Mouse (Mus musculus): ENCODE data around the gene Slc37a4.
A peak's percentile ranks its signal among the peaks of the same experiment; 100 is the strongest.
"Not testable (repeated sequence)": the region's sequence is repeated elsewhere in the genome, so short reads cannot be mapped to it uniquely, and the experiment has no call there.

The Slc37a4 gene

DNA sequence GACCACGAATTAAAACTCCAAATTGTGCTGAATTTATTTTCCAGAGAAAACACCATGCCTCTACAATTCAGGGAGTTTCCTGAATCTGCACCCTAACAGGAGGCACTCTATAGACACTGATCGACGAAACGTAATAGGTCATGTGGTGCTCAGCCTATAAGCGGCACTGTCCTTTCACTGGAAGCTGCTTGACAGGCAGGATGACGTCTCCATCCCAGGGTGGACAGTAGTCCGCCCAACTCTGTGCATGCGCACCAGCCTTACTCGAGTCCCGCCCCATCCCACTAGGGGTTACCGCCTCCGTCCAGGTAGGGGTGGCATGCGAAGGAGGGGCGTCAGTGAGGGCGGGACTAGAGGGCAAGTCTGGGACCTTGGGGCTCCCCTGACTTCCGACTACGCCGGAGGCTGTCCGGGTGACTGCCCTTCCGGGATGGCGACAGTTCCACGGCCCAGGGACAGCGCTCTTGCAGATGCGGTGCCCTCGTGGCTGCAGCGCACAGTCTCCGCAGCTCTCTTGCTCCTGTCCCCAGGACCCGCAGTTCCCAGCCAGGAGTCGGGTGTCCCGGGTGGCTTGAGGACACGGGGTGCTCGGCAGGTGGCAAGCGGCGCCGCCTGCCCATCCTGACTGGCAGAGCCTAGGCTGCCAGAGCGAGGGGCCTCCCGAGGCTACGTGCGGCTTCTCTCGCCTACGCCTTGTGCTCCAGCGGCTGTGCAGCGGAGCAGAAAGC lies at the start of gene Slc37a4:
Gene Slc37a4, plus strand, starts transcription at position 169 of the 728 bp plus-strand sequence.
- peak; percentile 97 for DNase-seq (ENCODE audit: low read depth, low spot score)

DNA sequence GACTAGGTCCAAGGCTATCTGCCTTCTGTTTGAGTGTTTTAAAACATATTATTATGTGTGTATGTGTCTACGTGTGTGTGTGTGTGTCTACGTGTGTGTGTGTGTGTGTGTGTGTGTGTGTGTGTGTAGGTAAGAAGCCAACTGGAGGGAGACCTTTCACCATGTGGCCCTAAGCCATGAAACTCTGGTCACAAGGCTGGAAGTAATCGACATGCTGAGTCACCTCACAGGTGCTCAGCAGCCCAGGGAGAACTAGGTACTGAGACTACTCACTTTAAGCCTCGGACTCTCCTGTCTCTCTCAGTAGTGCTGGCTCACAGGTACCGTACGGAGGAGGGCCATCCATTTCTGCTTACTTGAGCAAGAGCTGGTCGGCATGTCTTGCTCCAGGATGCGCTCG lies 49.5 kb upstream of the Slc37a4 start:
- DNase-seq (ENCODE audit: low read depth, low spot score), result no peak

DNA sequence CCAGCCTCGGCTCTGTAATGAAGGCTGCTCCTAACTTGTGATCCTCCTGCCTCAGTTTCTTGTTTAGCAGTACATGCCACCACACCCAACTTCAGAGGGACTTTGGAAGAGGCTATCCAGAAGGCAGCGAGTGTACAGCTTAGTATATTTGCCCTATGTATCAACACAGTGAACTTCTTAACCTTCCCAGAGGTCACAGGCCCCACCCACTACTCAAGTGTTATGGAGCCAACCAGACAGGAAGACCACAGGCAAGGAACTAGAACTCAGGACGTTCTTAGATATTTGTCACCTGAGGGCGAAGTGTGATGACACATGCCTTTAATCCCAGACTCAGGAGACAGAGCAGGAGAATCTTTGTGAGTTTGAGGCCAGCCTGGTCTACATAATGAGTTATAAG lies 49.0 kb upstream of the Slc37a4 start:
- DNase-seq (ENCODE audit: low read depth, low spot score), result no peak

DNA sequence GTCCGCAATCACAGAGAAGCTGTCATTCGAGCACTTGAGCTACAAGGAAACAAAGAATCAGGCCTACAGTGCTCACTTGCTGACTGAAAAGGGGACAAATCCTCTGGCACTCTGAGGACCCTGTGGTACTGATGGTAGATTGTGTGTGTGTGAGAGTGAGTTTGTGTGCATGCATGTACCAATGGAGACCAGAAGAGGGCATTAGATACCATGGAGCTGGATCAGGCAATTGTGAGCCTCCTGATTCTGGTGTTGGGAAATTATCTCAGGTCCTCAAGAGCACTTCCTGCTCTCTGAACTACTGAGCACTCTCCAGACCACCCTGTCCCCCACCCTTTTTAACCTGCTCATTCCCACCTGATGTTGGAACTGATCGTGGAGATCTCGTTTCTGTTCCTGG lies 48.1 kb upstream of the Slc37a4 start:
- no peak for DNase-seq (ENCODE audit: low read depth, low spot score)

DNA sequence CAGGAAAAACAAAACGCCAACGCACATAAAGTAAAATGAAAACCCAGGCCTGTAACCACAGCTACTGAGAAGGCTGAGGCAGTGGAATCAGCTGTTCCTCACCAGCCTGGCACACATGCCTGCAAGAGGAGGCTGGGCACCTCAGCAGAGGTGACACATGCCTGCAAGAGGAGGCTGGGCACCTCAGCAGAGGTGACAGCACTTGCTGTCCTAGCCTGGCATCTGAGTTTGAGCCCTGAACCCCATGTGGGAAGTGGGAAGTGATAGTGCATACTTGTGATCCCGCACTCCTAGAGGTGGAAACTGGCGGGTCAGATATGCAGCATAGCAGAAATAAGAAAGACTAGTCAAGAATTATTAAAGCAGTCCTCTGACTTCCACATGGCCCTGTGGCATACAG lies 45.3 kb upstream of the Slc37a4 start:
- DNase-seq (ENCODE audit: low read depth, low spot score), result no peak

DNA sequence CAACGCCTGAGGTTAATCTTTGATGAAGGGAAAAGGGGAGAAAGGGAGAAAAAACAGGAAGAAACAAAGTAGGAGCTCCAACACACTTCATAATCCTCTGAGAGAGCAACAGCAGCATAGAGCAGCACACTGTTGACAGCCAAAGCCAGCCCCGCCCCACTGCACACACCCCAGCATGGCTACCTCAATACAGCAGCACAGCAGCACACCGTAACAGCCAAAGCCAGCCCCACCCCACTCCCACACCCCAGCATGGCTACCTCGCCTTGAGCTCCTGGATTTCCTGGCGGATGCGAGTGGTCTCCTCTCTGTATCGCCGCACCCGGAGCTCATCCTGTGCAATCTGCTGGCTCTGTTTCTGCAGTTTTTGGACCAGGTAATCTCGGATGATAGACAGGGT lies 44.3 kb upstream of the Slc37a4 start:
- no peak for DNase-seq (ENCODE audit: low read depth, low spot score)

DNA sequence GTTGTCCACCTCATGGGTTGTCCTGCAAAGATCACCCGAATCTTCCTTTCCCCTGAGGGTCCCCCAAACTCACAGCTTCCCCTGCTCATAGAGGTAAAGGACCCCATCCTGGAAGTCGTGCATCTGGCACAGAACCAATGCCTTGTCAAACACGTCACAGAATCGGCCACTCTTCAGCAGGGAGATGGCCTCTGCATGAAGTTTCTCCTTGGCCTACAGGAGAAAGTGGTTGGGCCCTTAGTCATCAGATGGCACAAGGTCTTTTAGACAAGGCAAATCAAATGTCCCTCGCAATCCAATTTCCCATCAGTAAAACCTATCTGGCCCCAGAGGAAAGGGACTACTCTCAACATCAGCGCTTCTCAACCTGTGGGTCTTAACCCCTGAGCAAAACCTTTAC lies 43.5 kb upstream of the Slc37a4 start:
- no peak for DNase-seq (ENCODE audit: low read depth, low spot score)

DNA sequence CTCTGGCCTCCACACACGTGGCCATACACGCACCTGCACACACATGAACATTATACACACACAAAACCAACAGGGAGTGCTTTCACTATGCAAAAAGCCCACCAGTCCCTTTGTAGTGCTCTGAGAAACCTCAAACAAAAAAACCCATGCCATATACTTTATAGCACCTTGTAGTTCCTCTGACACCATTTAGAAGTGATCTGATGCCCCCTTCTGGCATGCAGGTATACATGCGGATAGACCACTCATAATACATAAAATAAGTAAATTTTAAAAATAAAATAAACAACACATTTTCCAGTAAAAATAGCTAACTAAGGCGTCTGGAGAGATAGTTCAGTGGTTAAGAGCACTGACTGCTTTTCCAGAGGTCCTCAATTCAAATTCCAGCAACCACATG lies 39.4 kb upstream of the Slc37a4 start:
- peak; percentile 53 for DNase-seq (ENCODE audit: low read depth, low spot score)

DNA sequence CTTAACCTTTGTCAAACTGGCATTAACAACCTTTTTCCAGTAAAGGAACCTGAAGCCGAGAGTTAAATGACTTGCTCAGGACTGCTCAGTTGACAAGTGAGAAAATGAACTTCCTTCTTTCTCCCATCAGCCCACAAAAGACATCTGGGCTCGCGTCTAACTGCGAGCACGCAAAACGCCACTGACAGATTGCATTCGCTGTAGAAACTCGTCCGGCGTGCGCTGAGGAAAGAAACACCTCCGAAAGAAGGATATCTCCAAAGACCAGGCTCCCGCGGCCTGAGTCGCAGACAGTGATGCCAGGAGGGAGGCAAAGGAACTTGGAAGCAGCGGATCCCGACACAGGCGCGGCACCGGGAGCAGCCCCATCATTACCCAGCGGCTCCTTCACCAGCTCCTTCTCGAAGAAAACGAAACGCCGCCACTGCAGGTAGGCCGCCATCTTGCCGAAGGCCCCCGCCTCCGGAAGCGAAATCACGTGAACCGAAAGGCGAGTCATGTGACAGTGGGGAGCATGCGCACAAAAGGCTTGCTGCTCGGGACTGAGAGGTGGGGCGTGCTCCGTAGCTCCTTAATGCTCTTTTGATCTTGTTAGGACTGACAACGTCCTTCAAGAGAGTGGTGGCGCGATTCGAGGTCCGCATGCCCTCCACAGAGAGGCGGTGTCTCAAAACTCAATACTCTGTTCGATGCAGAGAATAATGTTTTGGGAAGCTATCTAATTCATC lies 35.3 kb upstream of the Slc37a4 start, which contains the start of gene Vps11:
Gene Vps11, minus strand, starts transcription at position 481 of the 728 bp plus-strand sequence.
- DNase-seq (ENCODE audit: low read depth, low spot score), result peak; percentile 97

DNA sequence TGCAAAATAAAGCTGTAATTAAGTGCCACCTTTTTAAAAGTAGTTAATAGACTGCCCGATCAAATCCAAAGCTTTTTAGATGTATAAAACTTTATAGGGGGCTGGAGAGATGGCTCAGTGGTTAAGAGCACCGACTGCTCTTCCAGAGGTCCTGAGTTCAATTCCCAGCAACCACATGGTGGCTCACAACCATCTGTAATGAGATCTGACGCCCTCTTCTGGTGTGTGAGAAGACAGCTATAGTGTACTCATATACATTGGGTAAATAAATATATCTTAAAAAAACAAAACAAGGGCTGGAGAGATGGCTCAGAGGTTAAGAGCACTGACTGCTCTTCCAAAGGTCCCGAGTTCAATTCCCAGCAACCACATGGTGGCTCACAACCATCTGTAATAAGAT lies 34.7 kb upstream of the Slc37a4 start:
- not testable (repeated sequence) for DNase-seq (ENCODE audit: low read depth, low spot score)

DNA sequence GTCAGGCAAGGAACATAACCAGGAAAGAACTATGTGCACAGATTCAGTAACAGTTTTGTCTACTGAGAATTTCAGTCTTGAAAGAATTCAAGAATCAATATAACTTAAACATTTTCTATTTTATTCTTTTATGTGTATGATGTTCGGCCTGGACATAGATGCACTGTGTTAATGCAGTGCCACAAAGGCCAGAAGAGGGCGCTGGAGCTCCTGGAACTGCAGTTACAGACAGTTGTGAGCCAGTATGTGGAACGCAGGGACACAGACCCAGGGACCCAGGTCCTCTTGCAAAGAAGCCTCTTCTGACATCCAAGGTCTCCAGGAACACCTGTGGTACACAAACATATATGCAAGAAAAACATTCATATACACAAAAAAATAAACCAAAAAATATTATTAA lies 32.2 kb upstream of the Slc37a4 start:
- DNase-seq (ENCODE audit: low read depth, low spot score), result peak; percentile 44

DNA sequence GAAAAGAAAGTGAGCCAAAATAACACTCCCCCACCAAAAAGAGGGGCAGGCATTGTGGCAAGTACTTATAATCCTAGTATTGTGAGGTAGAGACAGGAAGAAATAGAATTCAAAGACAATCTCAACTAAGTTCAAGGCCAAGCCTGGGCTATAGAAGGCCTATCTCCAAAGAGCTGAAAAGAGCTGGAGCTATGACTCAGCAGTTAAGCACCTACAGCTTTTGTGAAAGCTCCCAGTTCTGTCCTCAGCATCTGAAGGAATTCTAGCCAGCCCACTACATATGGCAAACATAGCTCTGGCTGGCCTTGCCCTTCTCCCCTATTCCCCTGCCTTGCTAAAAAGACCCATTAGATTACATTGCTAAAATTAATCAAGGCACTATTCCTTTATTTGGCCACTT lies 23.3 kb upstream of the Slc37a4 start:
- no peak for DNase-seq (ENCODE audit: low read depth, low spot score)

DNA sequence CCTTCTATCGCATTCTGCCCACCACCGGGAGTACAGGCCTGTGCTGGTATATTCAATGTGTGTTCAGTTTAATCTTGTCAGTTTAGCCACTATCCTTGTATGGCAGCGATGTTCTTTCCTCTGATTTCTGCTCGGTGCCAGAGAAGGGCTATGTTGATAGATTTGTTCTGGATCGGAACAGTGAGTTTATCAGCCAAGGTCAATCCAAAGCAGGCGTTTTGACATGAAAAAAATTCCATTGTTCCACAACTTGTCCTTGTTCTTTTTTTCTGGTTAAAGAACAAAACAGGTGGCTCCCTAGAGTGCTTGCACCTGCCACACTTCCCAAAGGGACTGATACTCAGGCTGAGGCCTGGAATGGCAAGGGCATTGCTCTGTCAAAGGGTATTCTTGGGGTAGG lies 20.5 kb upstream of the Slc37a4 start:
- no peak for DNase-seq (ENCODE audit: low read depth, low spot score)

DNA sequence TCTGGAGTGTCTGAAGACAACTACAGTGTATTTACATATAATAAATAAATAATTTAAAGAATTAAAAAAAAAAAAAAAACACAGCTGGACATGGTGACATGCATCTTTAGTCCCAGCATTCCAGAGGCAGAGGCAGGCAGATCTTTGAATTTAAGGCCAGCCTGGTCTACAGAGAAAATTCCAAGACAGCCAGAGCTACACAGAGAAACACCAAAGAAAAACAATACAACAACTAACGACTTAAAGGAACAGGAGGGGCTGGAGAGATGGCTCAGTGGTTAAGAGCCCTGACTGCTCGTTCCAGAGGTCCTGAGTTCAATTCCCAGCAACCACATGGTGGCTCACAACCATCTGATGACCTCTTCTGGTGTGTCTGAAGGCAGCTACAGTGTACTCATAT lies 19.3 kb upstream of the Slc37a4 start:
- DNase-seq (ENCODE audit: low read depth, low spot score), result not testable (repeated sequence)

DNA sequence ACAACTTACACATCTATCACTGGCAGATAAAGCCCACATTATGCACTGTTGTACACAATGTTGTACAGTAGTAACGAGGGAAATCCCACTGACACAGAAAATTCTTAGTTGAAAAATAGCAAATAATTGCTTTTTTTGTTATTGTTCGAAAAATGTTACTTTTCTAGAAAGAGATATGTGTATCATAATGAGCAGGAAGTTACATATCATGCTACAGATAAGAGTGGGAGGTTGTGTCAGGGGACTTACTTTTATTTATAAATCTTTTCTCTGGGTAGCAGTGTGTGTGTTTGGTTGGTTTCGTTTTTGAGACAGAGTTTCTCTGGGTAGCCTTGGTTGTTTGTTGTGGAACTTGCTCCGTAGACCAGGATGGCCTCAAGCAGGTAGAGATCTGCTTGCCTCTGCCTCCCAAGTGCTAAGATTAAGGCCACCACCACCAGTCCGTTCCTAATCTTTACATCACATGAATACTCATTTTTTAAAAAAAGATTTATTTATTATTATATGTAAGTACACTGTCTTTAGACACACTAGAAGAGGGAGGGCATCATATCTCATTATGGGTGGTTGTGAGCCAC lies 18.4 kb upstream of the Slc37a4 start:
- no peak for DNase-seq (ENCODE audit: low read depth, low spot score)

DNA sequence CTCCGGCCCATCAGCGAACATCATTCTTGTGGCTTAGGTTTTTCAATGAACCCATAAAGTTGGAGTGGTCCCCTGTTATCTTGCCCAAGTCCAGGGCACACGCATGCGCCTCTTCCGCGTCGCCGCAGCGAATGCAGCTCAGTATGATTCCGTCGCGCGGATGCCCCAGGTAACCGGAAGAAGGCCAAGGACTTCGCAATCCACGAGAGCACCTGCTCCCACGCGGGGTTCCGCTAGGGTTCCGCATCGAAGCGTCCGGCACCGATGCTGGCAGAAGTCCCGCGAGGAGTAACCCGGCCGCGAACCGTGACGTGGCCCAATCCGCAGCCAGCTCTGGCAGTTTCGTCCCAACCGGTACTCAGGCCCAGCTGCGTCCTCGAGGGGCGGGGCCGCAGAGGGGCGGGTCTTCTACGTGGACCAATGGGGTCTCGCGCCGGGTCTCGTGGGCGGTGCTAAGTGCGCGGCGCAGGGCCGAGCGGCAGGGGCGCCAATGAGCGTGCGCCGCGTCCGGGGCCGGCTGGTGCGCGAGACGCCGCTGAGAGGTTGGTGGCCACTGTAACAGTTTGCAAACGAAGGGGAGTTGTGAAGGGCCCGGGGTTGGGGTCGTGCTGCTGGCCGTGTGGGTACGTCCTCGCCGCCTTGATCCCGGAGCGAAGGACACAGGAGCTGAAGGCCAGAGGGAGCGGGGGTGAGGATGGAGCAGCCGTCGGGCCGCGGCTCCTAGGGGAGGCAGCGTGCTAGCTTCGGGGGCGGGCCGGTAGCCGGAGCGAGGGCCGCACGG lies 17.4 kb upstream of the Slc37a4 start, which contains the start of gene Hyou1:
Gene Hyou1, plus strand, starts transcription at position 437 of the 781 bp plus-strand sequence.
- peak; percentile 96 for DNase-seq (ENCODE audit: low read depth, low spot score)

DNA sequence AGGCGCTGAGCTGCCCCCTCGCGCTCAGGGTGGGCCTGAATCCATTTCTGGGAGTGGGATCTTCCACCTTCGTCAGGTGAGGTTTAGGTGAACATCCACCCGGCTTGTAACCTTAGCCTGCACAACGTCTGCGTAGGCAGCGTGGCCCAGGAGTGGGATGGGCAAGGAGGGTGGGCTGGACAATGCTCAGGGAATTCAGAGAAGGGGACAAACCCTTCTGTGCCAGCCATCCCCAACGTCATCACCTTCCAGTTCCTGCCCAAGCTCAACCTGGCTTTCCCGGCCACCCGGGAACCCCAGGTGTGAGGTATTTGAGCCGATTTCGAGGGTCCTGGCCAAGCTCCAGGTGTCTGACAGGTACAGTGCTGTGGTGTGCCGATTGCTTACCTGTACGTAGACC lies 16.8 kb upstream of the Slc37a4 start:
- DNase-seq (ENCODE audit: low read depth, low spot score), result no peak

DNA sequence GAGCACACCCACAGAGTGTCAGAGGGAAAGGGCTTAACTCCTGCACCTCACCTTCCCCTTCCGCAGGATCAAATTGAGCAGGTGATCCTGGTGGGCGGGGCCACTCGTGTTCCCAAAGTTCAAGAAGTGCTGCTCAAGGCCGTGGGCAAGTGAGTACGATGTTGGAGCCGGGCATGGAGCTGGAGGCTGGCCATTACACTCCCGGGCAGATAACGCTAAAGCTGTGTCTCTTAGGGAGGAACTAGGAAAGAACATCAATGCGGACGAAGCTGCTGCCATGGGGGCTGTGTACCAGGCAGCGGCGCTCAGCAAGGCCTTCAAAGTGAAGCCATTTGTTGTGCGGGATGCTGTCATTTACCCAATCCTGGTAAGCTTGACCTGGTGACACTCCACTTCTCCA lies 12.1 kb upstream of the Slc37a4 start:
- no peak for DNase-seq (ENCODE audit: low read depth, low spot score)

DNA sequence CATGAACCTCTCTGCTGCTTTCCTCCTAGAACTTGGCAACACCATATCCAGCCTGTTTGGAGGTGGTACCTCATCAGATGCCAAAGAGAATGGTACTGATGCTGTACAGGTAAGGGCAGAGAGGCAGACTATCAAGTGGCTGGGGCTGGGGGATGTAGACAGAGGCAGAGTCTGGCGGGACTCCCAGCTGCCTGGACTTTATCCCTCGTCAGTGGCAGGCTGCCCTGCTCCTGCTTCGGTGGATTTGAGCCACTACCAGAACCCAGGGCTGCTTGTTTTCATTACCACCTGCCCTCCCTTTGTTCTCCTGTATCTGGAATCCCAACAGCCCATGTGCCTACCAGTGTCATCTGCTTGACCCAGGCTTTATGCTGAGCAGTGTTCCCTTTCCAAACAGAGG lies 9.4 kb upstream of the Slc37a4 start:
- DNase-seq (ENCODE audit: low read depth, low spot score), result no peak

DNA sequence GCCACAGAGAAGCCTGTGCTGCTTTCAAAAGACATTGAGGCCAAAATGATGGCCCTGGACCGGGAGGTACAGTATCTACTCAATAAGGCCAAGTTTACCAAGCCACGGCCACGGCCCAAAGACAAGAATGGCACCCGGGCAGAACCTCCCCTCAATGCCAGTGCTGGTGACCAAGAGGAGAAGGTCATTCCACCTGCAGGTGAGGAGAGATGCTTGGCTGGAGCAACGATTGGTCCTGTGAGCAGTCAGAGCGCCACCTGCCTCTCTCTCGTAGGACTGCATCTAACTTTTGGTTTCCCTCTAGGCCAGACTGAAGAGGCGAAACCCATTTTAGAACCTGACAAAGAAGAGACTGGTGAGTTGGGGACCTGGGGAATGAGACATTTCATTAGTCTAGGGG lies 7.4 kb upstream of the Slc37a4 start:
- DNase-seq (ENCODE audit: low read depth, low spot score), result peak; percentile 67

DNA sequence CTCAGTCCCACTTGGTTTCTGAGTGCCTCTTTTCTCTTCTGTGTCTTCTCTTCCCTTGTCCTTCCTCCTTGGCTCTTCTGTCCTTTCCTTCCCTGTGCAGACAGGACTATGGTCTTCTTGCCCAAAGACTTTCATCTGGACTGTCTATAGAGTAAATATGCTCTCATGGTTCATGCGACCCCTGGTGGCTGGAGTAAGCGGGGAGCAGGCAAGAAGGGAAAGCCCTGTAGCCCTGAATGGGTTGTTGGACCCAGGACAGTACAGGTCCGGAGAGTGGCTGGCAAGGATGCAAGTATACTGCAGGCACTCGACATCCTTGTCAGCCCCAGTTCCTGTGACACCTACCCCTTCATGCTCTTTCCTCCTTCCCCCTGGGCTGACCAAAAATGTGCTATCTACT lies 5.2 kb upstream of the Slc37a4 start:
- peak; percentile 77 for DNase-seq (ENCODE audit: low read depth, low spot score)

DNA sequence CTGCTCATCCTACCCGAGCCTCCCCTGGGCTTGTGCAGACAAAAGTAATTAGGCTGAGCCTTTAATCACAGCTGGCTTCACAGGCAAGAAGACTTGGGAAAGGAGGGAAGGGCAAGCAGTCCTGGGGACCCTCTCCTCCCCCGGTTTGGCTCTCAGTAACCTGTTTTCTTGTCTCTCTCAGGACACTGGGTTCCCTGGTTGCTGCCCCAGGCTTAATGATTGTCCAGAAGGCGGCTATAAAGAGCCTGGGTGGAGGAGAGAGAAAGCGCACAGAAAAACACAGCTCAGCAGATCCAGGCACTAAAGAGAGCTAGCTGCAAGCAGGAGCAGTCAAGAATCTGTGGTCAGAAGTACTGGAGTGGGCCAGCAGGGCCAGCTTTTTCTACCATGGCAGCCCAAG lies 1.4 kb downstream of the Slc37a4 start:
- DNase-seq (ENCODE audit: low read depth, low spot score), result no peak

Data from 3T3-L1 (cell line).